Mouse (Mus musculus) megakaryocyte, embryonic 14.5 days (primary cell): ENCODE data around the gene Pnkd. TPM values are rescaled to one million over a fixed set of nuclear protein-coding genes. Genes with fewer than 3 reads are reported as not detected.

Experiments used
- H3K27me3 ChIP-seq: replicated peaks from 2 replicates; pipeline ENCODE3; 2012; ENCODE audit warnings: inconsistent platforms
- H3K36me3 ChIP-seq: replicated peaks from 2 replicates; pipeline ENCODE3; 2012; ENCODE audit warnings: low read length, inconsistent platforms, mixed read lengths
- H3K4me1 ChIP-seq: 2 replicates; pipeline ENCODE4 v1.6.1; 2012; ENCODE audit warnings: inconsistent platforms
- H3K4me3 ChIP-seq: replicated peaks from 2 replicates; pipeline ENCODE3; 2012; ENCODE audit warnings: moderate library complexity, mild to moderate bottlenecking, inconsistent platforms
- H3K9me3 ChIP-seq: 2 replicates; pipeline ENCODE4 v1.6.1; 2012; ENCODE audit warnings: inconsistent platforms
- FLI1 ChIP-seq: IDR thresholded peaks from 2 replicates; pipeline ENCODE4 v1.6.1; 2012; ENCODE audit warnings: low read length, inconsistent platforms, mixed read lengths
- GATA1 ChIP-seq: IDR thresholded peaks from 3 replicates; pipeline ENCODE4 v1.6.1; 2012; ENCODE audit warnings: mixed read lengths, low read length, inconsistent platforms, borderline replicate concordance
- polyA plus RNA-seq: library from polyadenylated mRNA; stranded (reverse); fragments of >175 nt; gene quantifications from 2 replicates; pipeline ENCODE4 v1.2.3, GENCODE M21; 2012; ENCODE audit warnings: low replicate concordance; ENCODE audit not compliant: insufficient read depth

Pnkd gene
- polyA plus RNA-seq, 1 experiment, result 116 TPM

DNA sequence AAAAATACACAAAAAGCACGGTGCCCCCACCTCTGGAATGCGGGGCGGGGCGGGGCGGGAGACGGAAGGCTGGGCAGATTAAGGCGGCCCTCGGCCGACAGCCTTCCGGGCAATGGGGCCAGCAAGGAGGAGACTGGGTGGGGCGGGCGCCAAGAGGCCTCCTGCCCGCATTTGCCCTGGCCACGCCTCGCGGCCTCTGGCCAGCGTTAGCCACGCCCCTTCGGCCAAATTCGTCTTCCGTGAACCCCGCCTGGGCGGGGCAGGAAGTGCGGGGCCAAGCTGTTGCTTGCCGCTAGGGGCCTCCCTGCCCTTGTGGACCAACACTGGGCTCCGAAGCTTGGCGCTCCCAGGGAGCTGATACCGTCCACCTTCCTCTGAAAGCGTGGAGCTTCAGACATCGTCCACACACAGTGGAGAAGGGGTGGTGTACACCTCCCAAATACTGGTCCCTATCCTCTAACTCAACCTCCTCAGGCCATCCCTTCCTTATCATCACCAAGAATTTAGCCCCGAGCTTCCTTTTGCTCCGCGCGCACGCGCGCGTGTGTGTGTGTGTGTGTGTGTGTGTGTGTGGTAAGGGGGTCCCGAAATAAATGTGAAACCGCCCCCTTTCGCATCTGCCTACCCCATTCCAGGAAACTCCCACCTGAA lies 112.7 kb downstream of the Pnkd start:
- Histone ChIP-seq H3K4me1 (peaks cover 62% of the 10 kb centered on the region), H3K4me3 (peak overlapping the region; percentile 95), H3K27me3 (no peaks in the 10 kb centered on the region), H3K36me3 (peaks cover 26% of the 10 kb centered on the region), H3K9me3 (no peaks in the 10 kb centered on the region)
- TF ChIP-seq FLI1 (0 out of 2 replicates have a peak, but pooled peaks have one; percentile 31), GATA1 (no peak)

- TF ChIP-seq FLI1 (no peak), GATA1 (no peak)
Observed at GRCm38 (mm10) chr1:74397919-74398451, 113.3 kb downstream of the Pnkd start.

DNA sequence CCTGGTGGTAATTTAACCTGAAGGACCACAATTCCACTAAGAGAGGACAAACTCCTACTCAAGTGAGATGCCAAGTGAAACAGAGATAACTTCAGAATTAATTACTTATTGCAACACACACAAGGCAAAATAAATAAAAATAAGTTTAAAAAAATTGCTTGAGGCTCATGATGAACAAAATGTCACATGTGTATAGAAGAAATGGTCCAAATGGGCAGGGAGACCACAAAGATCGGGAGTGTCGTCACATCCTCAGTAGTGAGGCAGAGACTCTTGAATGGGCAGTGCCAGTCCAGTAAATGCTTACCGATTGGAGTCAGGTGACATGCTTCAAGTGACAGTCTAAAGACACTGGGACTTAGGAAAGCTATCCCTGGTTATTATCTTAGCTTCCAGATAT lies 115.8 kb downstream of the Pnkd start:
- TF ChIP-seq GATA1 (no peak), FLI1 (no peak)
- H3K4me1 ChIP-seq, result peaks cover 31% of the 10 kb centered on the region

More at GRCm38 (mm10) chr1:74397919-74398451, 113.3 kb downstream of the Pnkd start:
- no peaks in the 10 kb centered on the region for H3K27me3 ChIP-seq
- H3K9me3 ChIP-seq, result no peaks in the 10 kb centered on the region
- peaks cover 25% of the 10 kb centered on the region for H3K36me3 ChIP-seq
- peak overlapping the region; percentile 95 for H3K4me3 ChIP-seq
- H3K4me1 ChIP-seq, result peaks cover 56% of the 10 kb centered on the region

DNA sequence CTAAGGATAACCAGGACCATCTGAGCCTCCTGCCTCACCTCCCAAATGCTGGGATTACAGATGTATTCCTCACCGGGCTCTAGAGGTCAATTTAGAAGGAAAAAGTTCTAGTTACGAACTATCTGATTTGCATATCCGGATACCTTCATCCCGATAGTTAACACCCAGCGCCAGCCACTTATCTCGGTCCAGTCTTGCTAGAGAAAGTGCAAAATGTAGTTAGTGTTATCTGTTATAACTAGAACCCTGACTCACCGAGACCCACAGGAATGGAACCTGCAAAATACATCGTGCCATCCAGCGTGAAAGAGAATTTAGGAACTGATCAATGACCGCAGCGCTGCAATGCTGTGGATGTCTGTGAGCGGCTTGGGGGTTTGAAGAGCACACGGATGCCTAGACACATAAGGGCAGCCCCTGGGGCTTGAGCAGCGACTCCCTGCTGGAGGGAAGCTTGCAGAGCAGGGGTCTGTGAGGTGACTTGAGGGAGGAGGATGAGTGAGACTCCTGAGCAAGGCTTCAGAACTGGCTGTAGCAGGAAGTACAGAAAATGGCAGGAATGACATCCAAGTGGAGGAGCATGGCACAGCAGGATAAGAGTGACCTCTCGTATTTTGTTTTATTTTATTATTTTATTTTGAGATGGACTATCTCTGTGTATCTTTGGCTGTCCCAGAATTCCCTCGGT lies 116.4 kb downstream of the Pnkd start:
- peaks cover 28% of the 10 kb centered on the region for H3K4me1 ChIP-seq

More for the DNA sequence above, 115.8 kb downstream of the Pnkd start:
- peaks cover 3% of the 10 kb centered on the region for H3K27me3 ChIP-seq
- H3K4me3 ChIP-seq, result no peak overlapping the region
- no peaks in the 10 kb centered on the region for H3K9me3 ChIP-seq
- H3K36me3 ChIP-seq, result no peaks in the 10 kb centered on the region

More for the DNA sequence above, 116.4 kb downstream of the Pnkd start:
- H3K4me3 ChIP-seq, result no peak overlapping the region
- H3K9me3 ChIP-seq, result no peaks in the 10 kb centered on the region
- H3K27me3 ChIP-seq, result peaks cover 3% of the 10 kb centered on the region
- TF ChIP-seq FLI1, result no peak
- TF ChIP-seq GATA1, result no peak
- H3K36me3 ChIP-seq, result no peaks in the 10 kb centered on the region

Other genes starting within 250 kb of the Pnkd start
- gene Tns1, start 160.5 kb upstream of the Pnkd start, polyA plus RNA-seq, result 13.2 and 21.9 TPM in 2 replicates
- 0.41 TPM in 1 of 2 replicates, not detected in the other for gene Rufy4, start 159.4 kb upstream of the Pnkd start, polyA plus RNA-seq
- gene Cxcr2, start 130.9 kb upstream of the Pnkd start, polyA plus RNA-seq, result 0.70 TPM in 1 of 2 replicates, not detected in the other
- gene Cxcr1, start 90.3 kb upstream of the Pnkd start, polyA plus RNA-seq, result not detected in 2 replicates
- 817 and 1,833 TPM in 2 replicates for gene Arpc2, start 48.8 kb upstream of the Pnkd start, polyA plus RNA-seq
- gene Gpbar1, start 6.4 kb upstream of the Pnkd start, polyA plus RNA-seq, result 0.28 TPM in 1 of 2 replicates, not detected in the other
- gene Aamp, start 192 bp upstream of the Pnkd start, polyA plus RNA-seq, result 180 and 228 TPM in 2 replicates
- gene Tmbim1, start 20.7 kb downstream of the Pnkd start, polyA plus RNA-seq, result 128 and 140 TPM in 2 replicates
- 0.59 TPM in 1 of 2 replicates, not detected in the other for gene Catip, start 77.2 kb downstream of the Pnkd start, polyA plus RNA-seq
- gene Slc11a1, start 90.3 kb downstream of the Pnkd start, polyA plus RNA-seq, result 6.3 and 57.9 TPM in 2 replicates
- gene Ctdsp1, start 106.6 kb downstream of the Pnkd start, polyA plus RNA-seq, result 33.8 and 117 TPM in 2 replicates
- not detected in 2 replicates for gene Vil1, start 124.4 kb downstream of the Pnkd start, polyA plus RNA-seq
- 7.3 and 10.2 TPM in 2 replicates for gene Cnot9, start 221.1 kb downstream of the Pnkd start, polyA plus RNA-seq